Mouse (Mus musculus) adrenal gland, adult (tissue): ENCODE data around the gene Pinlyp.

Experiments
- DNase-seq, 2 experiments: peaks; one replicate each; pipeline ENCODE4 v3.0.0; 2022 to 2023; ENCODE audit warnings: low spot score in 1 of 2; ENCODE audit not compliant: inconsistent age in 2 of 2

Pinlyp gene

DNA sequence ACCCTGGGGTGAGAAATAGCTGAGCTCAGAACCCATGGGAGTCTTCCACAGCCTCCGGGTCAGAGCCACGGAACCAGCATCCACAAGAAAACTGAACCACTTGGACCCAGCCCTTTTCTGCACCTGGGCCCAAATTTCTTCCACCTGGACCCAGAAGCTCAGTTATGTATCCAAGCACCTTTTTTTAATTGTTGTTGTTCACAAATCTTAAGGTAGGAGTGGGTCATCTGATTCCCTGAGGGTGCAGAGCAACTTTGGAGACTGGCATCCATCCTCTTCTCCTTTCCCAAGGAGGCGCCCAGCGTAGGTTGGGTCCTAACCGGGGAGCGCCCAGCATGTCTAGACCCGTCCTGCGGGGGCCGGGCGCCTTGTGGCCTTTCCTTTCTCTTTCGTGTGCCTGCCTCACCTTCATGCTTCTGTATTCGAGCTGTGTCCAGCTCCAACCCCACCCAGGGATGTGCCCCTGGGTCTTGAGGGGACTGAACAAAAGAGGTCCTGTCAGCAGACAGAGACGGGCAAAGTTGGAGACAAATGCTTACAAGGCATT lies at the start of gene Pinlyp, which contains the start of gene Xrcc1:
Gene Pinlyp, minus strand, starts transcription at position 51 of the 547 bp plus-strand sequence.
Gene Xrcc1, plus strand, starts transcription at position 222 of the 547 bp plus-strand sequence.
- peak in 1 of 2 experiments; percentile 39 for DNase-seq

DNA sequence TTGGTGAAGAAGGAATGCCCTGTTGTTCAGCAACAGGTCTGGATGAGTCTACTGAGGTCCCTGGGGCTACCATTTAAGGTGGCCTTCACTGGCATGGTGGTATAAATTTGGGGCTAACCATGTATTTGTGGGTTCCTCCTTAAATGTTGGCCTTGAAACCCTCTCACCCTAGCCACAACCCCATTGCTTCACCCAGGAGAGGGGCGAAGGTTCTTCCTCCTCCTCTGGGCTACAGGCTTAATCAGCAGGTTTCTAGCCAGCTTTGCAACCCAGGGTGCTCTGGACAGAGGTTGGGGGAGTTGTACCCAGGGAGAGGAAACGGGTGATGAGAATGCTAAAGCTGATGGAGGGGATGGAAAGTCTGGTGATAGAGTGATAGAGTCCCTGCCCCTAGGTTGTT lies 49.5 kb upstream of the Pinlyp start:
- DNase-seq = no peak

DNA sequence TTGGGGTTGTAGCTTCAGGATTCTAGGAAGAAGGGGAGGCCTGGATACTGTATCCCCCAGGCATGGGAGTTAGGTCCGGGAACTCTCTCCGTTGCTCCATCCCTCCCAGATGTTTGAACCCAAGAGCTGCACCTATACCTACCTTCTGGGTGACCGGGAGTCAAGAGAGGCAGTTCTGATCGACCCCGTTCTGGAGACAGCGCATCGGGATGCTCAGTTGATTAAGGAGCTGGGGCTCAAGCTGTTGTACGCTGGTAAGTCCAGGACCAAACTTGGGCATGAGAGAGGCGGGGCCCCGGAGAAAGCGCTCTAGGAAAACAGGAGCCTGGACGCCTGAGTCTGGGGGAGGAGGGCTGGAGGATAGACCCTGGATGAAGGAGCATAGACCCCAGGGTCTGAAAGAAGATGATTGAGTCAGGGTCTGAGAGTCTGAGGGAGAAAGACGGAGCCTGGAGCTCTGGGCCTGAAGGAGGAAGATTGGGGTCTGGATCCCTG lies 48.4 kb upstream of the Pinlyp start:
- DNase-seq = peak in 1 of 2 experiments; percentile 60

DNA sequence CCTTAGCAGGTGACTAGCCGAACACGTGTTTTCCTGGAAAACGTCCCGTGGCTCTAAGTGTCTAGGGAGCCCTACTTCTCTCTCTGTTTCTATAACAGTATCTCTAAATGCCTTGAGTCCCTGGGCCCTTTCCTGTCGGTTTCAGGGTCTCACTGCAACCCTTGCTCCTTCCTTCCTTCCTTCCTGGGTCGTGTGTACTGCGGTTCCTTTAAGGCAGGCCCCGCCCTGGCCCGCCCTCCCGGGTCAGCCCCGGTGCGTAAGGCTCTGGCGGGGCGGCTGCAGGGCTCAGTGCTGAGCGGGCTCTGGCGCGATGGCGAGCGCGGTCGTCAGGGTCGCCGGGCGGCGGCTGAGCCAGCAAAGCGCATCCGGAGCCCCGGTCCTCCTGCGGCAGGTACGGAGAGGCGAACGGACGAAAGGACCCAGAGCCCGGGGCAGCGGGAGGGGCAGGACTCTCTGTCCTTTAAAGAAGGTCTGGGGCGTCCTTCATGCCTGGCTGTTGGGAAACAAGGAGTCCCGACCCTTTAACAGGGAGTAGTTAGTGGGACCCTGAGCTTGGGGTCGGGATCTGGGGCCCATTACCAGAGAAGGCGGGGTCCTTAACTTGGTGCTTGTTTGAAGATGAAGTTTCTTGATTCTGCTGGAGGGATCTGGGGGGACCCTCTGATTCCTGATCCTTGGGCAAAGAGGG lies 47.8 kb upstream of the Pinlyp start:
- peak; percentile 85 to 93 for DNase-seq

DNA sequence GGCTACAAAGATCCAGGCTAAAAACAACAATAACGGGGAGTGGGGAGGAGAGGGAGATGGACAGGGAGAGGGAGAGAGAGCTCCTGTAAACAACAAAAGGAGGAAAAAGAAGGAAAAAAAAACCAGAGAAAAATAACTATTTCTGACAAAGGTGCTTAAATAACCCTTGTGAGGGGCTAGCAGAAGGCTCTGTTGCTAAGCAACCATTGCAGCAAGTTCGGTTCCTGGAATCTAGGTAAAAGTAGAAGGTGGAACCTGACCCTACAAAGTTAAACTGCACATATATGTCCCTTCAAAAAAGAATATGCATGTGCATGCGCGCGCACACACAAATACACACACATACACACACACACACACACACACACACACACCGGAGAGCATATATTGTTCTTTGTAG lies 46.9 kb upstream of the Pinlyp start:
- no peak for DNase-seq

DNA sequence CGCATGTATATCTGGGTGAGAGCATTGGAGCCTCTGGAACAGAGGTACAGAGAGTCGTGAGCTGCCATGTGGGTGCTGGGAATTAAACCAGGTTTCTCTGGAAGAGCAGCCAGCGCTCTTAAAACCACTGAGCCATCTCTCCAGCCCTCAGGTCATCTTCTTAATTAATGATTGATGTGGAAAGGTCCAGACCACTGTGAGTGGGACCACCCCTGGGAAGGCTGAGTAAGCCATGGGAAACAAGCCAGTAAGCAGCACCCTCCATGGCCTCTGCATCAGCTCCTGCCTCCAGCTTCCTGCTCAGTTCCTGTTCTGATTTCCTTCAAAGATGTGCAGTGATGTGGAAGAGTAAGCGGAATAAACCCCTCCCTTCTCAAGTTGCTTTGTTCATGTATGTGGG lies 46.2 kb upstream of the Pinlyp start:
- DNase-seq = no peak

DNA sequence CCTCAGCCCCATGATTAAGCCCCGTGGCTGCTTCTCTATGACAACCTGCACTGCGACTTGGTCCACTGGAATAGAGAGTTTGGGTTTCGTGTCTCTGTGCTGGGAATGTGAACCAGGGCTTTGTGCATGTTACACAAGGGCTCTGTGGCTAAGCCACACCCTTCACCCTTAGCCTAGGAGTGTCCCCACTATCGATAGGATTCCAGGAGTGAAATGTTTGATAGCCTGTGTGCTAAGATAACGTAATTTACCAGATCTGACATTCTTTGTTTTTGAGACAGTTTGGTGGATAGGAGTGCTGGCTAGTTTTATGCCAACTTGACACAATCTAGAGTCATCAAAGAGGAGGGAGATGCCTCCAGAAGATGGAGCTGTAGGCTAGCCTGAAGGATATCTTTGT lies 45.8 kb upstream of the Pinlyp start:
- no peak for DNase-seq

DNA sequence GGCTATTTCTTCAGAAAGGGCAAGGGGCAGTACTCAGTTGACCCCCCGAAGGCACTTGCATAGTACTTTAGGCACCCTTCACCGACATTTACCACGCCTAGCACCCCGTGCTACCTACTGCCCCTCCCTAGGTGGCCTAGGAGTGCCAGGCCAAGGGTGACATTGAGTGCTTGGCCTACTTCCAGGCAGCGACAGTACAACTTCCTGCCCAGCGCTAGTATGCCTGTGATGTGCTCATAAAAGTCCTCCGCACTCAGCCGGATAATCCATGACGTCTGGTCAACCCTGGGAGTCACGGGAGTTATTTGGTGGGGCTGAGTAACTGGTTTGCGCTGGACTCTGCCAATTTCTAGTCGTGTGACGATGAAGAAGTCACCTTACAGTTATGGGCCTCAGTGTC lies 42.4 kb upstream of the Pinlyp start:
- DNase-seq = peak; percentile 79 to 89

DNA sequence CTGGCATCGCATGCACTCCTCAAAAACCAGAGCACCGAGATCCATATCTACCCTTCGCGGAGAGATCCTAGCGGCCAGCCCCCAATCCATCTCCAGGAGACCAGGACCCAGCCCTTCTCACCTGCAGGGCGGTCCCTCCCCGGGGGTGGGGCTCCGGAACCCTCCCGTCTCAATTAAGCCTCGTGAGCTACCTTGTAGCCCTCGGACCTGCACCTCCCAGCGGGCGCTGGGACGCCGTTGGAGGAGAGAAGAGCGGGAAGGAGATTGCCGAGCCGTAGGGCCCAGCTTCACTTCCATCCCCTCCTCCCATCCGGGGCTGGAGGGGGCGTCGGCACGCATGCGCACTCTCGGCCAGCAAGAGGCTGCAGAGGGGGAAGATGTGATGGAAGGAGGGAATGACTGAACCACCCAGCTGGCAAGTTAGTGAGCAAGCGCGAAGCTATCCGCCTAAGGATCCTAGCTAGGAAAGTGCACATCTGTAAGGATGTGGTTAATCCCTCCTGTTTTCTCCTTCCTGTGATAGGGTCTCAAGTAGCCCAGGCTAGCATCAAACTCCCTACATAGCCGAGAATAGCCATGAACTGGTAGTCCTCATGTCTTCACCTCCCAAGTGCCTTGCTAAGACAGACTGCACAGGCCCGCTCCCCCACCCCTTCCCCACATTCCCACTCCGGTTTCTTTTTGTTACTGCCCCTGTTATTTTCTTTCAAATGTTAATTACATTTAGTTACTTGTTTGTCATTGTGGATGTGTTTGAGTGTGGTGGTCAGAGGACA lies 41.6 kb upstream of the Pinlyp start, which contains the start of the genes Ethe1 and Zfp575:
Gene Ethe1, plus strand, starts transcription at position 214 of the 776 bp plus-strand sequence.
Gene Zfp575, minus strand, starts transcription at position 312 of the 776 bp plus-strand sequence.
- DNase-seq = peak in 1 of 2 experiments; percentile 57

DNA sequence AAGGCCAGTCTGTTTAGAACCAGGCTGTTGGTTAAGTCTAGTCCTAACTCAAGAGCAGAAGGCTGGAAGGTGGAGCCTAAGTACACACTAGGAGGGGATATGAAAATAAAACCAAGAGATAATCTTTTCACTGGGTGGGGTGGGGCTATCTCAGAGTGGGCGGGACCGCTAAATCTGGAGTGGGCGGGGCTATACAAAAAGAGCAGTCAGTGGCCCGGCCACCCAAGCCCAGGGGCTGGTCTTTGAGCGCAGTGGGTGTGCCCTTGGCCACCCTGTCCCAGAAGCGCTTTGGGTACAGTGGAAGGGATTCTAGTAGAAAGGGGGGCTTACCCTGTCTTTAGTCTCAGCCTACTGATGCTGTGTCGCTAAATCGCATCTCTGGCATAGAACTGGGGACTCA lies 40.9 kb upstream of the Pinlyp start:
- DNase-seq = no peak

DNA sequence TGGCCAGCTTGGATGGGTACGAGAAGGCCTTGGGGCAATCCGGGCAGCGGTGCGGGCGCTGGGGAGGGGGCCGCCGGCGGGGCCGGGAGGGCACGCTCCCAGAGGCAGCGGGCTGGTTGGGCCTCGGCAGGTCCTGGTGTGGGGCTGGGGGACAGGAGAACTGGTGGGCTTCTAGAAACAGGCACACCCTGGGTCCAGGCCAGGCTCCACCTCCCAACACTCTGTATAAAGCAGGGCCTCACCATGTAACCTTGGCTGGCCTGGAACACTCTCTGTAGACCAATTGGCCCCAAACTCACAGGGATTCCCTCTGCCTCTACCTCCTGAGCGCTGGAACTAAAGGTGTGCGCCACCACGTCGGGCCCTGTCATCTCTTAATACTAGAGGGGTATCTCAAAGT lies 40.1 kb upstream of the Pinlyp start:
- DNase-seq = no peak

DNA sequence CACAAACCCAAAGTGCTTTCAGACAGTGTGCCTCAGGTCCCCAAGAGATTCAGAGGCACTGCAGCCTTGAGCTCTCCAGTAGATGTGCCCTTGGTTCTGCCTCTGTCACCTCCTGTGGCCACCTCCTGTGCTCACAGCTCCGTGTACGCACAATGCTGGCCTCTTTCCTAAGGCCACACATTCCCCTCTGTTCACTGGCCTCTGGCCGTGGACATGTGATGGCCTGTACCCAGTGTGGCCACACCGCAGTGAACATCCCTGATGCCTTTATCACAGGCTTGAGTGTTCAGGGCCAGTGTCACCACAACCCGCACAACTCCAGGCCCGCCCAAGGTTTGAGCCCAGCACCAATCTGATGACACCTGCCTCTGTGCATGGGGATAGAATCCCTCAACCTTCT lies 39.0 kb upstream of the Pinlyp start:
- peak; percentile 53 to 75 for DNase-seq

DNA sequence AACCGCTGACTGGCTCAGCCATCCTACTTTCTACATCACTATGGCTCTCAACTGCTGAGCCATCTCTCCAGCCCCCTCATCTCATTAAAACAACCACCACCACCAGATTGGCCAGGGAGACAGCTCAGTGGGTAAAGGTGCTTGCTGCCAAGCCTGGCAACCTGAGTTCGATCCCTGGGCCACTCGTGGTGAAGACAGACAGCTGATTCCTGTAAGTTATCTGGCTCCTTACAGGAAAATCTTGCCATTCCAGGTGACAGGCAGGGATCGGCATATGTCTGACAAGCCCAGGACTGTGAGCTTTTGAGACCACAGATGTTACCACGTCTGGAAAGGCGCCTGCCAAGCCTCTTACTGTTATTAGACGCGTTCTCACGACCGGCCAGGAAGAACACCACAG lies 31.9 kb upstream of the Pinlyp start:
- no peak for DNase-seq

DNA sequence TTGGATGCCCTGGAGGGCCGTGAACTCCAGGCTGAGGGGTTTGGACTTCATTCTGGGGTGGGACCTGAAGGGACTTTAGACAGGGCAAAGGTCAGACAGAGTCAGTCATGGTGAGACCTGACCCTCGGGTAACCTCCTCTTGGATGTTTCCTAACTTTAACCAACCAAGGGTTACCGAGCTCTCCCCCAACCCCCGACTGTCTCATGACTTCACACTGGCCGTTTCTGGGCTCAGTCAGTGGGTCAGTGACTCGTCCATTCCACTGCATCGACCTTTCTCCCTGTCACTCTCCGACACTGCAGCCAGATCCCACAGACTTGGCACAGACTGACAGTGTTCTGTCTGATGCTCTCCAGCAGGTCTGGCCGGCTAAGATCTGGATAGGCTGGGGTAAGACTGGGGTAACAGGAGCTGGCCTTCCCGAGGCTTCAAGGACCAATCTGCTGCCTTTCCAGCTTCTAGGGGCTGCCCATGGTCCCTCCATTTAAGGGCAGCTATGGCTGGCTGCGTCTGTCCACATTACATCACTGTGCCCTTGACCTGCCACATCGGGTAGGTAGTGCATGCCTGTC lies 28.4 kb upstream of the Pinlyp start:
- DNase-seq = peak; percentile 51 to 60

DNA sequence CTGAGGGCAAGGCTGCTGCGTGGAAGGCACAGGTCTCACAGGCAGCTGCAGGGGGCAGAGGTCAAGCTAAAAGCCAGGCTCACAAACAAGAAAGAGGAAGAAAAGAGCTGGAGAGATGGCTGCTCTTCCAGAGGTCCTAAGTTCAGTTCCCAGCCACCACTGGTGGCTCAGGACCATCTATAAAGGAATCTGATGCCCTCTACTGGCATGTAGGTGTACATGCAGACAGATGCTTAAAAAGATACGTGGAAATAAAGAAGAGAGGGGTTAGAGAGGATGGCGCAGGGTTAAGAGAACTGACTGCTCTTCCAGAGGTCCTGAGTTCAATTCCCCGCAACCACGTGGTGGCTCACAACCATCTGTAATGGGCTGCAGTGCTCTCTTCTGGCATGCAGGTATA lies 26.5 kb upstream of the Pinlyp start:
- no peak for DNase-seq

DNA sequence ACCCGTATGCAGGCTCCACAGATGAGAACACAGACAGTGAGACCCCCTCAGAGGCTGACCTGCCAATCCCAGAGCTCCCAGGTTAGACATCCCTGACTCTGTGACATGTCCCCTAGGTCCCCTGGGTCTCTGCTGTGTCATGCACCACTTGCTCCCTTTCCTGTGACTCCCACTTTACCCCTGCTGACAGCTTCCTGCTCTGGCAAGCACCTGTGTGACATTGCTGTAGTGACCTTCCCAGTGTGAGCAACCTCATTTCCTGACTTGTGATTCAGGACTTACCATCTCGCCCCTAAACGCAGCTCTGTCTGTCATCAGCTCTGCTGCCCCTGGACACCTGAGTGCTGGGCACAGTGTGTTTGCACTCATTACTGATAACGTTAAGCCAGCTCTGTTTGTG lies 25.2 kb upstream of the Pinlyp start:
- no peak for DNase-seq

DNA sequence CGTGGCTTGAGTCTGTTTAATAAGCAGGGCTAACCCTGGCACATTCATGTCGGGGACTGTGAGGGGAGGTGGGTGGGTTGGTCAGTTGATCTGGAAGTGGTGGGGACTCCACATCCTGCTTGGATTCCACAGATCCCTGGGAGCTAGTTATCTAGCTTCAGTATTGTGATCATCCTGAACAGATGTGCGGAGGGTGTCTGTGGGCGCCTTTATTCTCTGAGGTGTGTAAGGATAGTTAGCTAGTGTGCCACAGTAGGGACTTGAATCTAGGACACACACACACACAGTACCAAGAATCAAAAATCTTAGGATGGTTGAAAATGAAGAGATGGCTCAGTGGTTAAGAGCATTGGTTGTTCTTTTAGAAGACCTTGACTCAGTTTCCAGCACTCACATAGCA lies 22.6 kb upstream of the Pinlyp start:
- DNase-seq = no peak

DNA sequence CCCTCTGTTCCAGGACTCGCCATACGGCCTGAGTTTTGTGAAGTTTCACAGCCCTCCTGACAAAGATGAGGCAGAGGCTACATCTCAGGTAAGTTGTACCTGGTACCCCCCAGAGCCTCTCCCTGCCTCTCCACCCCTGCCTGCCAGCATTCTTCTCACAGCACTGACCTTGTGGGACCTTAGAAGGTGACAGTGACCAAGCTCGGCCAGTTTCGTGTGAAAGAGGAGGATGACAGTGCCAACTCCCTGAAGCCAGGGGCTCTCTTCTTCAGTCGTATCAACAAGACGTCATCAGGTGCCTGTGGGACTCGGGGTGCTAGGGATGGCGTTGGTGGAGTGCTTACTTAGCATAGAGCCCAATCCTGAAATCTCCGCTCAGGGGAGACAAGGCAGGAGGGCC lies 20.3 kb upstream of the Pinlyp start:
- DNase-seq = no peak

DNA sequence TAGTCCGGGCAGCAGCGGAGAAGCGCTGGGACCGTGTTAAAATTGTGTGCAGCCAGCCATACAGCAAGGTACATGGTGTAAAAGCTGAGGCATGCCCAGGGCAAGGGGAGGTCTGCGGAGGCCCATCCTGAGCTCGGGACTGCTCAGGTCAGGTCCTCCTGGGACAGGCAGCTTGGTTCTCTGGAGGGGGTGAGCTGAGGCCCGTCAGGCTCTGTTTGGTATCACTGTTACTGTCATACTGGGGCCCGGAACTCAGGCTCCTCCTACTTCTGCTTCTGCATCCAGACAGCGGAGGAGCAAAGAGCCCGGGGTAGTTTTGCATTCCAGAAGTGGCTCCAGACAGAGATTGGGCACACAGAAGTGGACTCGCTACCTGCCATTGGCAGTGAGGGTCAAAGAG lies 19.7 kb upstream of the Pinlyp start:
- DNase-seq = no peak

DNA sequence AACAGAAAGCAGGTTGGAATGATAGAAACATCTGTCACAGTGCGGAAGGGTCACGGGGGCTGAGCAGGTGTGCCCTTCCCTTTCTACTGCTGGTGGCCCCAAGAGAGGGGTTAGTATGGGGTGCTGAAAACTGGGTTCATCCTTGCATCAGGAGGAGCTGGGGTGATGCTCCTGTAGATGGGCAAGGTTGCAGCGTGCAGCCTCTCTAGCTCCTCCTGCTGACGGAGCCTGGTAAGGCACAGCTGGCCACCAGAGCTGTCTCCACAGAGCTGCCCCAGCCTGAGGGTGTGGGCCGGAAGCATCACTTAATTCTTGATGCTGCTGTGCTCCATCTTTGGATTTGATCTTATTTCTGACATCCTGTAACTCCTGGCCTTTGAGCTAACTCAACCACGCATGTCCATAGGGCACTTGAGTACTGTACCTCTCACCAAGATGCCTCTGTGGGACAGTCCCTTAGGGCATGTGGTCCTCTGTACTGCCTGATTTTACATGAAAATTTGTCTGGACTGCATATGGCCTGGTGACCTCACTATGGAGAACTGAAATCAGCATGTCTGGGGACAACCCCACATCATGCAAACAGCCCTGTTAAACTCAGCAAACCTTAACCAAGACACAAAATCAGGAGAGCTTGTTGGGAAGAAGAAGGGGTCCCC lies 18.8 kb upstream of the Pinlyp start:
- DNase-seq = peak; percentile 56 to 85

DNA sequence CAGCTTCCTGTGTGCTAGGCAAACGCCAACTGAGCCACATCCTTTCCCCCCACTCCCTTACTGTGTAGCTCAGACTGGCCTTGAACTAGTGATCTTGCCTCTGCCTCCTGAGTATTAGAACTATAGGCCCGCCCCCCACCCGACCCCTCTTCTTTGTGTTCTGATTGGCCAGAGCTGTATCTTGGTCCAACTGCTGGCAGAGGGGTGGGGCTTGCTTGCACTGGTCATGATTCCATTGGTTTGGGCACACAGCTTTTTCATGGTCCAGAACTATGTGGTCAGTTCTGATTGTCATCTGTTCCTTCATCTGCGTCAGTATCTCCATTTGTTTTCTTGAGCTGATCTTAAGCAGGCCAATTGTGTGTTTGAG lies 17.9 kb upstream of the Pinlyp start:
- no peak for DNase-seq
